Mouse (Mus musculus) heart, postnatal 25 days (tissue): ENCODE measurements around the gene Xylt1. TPM values are rescaled to one million over a fixed set of nuclear protein-coding genes. Genes with fewer than 3 reads are reported as not detected.

Experiments
- DNase-seq: peaks from one replicate; pipeline ENCODE4 v3.0.0; 2022; ENCODE audit warnings: low spot score
- intact Hi-C: fragments of 180-260 bp; cut with DNase I; formaldehyde crosslinking; loops from one replicate; pipeline ENCODE4 v1.15.1; 2025
- total RNA-seq, 2 experiments: library from RNA; stranded (reverse); gene quantifications; 2 replicates each; pipeline ENCODE4 v1.2.3; 2021

Xylt1 gene
- total RNA-seq, 2 experiments from 2014 or later: 2.8 to 3.2 TPM

GRCm38 (mm10) chr7:117392863-117393569 is 12.2 kb downstream of the Xylt1 start:
- no peak for DNase-seq
- intact Hi-C loops: no loop called here

- no peak for DNase-seq
- intact Hi-C loops: no loop called here
Observed at GRCm38 (mm10) chr7:117393976-117394375, 13.2 kb downstream of the Xylt1 start.

GRCm38 (mm10) chr7:117394380-117394779 is 13.6 kb downstream of the Xylt1 start:
- no peak for DNase-seq

DNA sequence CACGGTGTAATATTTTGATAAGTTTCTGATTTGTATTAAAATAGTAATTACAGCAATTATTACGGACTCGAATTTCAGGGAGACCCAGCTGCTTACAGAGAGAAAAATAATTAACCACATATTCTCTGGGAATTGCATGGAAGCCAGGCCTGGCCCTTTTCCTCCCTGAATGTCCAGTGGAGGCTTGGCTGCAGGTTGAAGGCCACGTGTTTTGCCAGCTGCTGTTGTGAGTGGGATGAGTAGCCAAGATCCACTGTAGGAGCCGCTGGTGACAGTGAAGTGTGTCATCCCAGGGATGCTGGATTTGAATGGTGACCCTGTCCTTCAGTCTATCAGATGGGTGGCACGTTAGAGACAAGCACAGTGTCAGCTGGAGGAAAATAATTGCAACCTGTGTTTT is 14.7 kb downstream of the Xylt1 start:
- intact Hi-C loops: no loop called here
- no peak for DNase-seq

More at GRCm38 (mm10) chr7:117394380-117394779, 13.6 kb downstream of the Xylt1 start:
- intact Hi-C loops: no loop called here

DNA sequence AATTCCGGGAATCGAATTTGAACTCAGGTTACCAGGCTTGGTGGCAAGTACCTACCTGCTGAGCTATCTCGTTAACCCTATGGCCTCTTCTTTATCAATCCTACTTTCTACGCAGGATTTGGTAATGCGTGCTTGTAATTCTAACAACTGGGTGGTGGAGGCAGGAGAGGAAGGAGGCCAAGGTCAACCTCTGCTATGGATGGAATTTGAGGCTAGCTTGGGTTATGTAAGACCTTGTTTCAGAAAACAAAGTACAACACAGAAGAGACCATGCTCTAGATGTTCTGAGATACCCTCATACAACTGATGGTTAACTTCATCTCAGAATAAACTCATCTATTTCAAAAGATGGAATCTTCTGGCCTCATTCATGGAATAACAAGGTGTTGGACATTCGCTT is 17.1 kb downstream of the Xylt1 start:
- intact Hi-C loops: no loop called here
- no peak for DNase-seq

DNA sequence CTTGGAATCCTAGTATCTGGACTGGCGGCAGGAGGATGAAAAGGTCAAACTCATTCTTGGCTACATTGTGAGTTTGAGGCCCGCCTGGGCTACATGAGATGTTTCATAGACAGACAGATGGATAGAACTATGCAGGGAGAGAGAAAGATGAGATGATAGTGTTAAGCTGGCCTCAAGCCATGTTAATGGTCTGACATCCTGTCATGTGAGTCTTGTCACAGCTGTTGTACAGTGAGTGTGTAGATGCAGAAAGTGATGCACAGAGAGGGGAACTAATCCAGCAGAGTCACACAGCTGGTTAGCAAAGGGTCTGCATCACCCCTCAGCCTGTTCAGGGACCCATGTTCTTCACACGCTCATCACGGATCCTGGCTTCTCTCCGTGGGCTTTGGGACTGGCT is 19.2 kb downstream of the Xylt1 start:
- no peak for DNase-seq
- intact Hi-C loops: no loop called here

- no peak for DNase-seq
- intact Hi-C loops: no loop called here
Observed at GRCm38 (mm10) chr7:117401581-117401980, 20.8 kb downstream of the Xylt1 start.

DNA sequence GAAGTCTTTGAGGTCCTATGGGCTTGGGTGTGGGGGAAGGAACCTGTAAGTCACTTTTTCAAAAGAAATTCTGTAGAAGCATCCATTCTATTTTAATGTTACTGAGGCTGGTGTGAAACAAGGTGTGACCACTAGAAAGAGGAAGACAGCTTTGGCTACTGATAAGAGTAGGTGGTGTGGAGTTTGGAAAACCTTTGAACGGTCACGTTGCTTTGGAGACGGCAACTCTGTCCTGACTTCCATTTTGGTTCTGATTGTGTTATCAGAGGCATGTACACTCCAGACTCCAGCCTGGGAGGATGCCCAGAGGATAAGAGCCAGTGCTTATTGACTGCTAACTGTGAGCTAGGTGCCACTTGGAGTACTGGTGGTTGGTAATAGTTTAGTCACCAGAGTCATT is 25.6 kb downstream of the Xylt1 start:
- intact Hi-C loops: no loop called here
- DNase-seq: no peak

- intact Hi-C loops: no loop called here
- no peak for DNase-seq
Observed at GRCm38 (mm10) chr7:117409268-117409988, 28.6 kb downstream of the Xylt1 start.

- intact Hi-C loops: no loop called here
- DNase-seq: no peak
Observed at GRCm38 (mm10) chr7:117411874-117412273, 31.1 kb downstream of the Xylt1 start.

DNA sequence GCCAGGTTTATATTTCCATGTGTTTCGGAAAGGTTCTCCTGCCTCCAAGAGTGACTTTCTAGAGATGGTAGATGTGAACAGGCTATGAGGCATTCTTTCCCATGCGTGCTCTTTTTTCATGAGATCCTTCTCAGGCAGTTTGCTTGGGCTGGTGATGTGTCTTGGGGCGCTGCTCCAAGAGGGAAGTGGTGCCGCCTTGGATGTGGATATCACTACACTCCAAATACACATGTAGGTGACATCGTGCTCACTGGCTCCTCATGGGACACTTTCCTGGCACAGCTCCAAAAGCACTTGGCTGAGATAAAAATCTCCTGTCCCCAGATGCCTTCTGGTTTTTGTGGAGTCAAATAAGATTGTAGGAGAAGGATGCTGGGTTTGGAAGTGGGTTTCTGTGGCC is 31.6 kb downstream of the Xylt1 start:
- intact Hi-C loops: no loop called here
- DNase-seq: no peak

- no peak for DNase-seq
- intact Hi-C loops: no loop called here
Observed at GRCm38 (mm10) chr7:117414341-117415008, 33.7 kb downstream of the Xylt1 start.

- intact Hi-C loops: no loop called here
- DNase-seq: no peak
Observed at GRCm38 (mm10) chr7:117415009-117415363, 34.2 kb downstream of the Xylt1 start.

DNA sequence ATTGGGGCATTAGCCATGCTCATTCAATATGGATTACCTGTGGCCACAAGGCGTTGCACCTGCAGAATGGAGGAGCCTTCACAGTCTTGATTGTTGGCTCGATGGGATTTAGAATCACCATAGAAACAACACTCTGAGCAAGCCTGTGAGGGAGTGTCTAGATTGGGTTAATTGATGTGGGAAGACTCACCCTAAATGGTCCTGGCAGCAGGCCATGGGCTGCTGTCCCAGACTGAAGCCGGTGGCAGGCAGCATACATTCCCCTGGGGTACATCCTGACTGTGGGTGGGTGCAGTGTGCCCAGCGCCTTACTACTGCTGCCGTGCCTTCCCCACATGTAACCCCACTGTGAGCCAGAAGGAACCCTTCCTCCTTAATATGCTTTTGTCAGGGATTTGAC is 38.3 kb downstream of the Xylt1 start:
- intact Hi-C loops: no loop called here
- DNase-seq: no peak

GRCm38 (mm10) chr7:117419846-117420245 is 39.1 kb downstream of the Xylt1 start:
- intact Hi-C loops: no loop called here
- no peak for DNase-seq

DNA sequence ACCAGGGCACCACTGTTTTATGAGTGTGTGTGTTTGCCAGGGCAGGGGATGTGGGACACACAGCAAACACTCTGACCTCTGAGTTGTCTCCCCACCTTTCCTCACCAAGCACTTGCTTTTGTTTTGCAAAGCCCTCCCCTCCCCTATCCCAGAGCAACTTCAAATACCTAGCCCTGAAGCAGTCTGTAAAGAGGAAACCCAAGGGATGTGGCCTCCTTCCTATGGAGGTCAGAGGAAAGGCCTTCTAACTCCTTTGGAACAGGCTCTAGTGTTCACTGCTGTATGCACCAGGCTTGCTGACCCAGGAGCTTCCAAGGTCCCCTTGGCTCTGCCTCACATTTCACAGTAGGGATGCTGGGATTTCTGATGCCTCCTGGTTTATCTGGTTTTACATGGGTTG is 39.5 kb downstream of the Xylt1 start:
- intact Hi-C loops: no loop called here
- DNase-seq: no peak

DNA sequence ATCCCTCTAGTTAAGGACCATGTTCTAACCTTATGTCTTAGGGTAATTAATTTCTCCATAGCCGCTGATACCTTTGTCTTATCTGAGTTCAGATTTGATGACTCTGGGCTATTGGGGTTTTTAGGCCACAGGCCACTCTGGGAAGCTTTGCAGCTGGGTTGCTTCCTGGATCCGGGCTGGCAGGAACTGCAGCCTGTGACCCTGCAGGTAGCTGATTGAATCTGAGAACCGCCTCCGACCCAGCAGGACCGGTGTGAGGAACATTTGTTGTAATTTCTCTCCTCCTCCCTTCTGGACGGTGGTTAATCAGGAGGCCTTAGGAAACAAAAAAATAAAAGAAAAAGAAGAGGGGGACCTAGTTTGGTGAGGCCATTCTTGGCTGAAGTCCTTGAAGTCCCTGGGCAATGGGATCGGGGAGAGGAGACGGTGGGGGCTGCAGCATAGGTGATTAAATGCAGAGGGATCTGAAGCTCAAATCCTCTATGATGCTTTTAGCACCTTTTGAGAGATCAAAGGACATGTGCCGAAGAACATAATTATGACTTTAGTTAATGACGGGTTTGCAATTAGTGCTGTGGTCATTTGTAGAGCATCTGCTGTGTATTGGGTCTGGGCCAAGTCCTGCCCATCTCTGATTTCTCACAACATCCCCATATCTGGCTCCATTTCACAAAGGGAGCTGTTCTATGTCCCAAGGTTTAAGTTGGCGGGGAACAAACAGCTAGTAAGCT is 40.2 kb downstream of the Xylt1 start:
- DNase-seq: no peak
- intact Hi-C loops: no loop called here

GRCm38 (mm10) chr7:117424841-117425240 is 44.1 kb downstream of the Xylt1 start:
- no peak for DNase-seq
- intact Hi-C loops: no loop called here

DNA sequence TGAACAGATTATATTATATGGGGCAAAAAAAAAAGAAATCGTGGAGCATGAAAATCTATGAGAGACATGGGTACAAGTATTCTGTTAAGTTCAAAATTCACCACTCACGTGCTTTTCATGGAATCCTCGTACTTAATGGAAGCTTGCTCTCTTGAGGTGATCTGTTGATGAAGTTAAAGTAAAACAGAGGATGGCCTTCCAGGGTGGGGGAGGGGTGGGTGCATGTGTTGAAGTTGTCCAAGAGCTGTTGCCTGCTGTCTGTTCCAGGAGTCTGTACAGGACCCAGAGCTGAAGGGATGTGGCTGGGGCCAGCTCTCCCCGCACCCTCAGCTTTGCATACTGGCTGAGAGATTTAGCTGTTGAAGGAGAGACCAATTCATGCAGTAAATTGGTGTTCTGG is 45.6 kb downstream of the Xylt1 start:
- intact Hi-C loops: no loop called here

GRCm38 (mm10) chr7:117428690-117429224 is 48.0 kb downstream of the Xylt1 start:
- intact Hi-C loops: no loop called here
- no peak for DNase-seq

More for the DNA sequence above, 45.6 kb downstream of the Xylt1 start:
- no peak for DNase-seq
